Mouse (Mus musculus): Measurements from ENCODE around the gene Ccnd1. TPM values are rescaled to one million over a fixed set of nuclear protein-coding genes. Genes with fewer than 3 reads are reported as not detected.

Ccnd1 gene
- polyA plus RNA-seq, 1 experiment from 2014 or later: 62.3 TPM

GRCm38 (mm10) chr7:144937899-144938517 lies 1.7 kb downstream of the Ccnd1 start:
- Histone ChIP-seq H3K9me3 (no peaks in the 10 kb centered on the region), H3K27ac (no peak overlapping the region)

GRCm38 (mm10) chr7:144937490-144937889 lies 2.2 kb downstream of the Ccnd1 start:
- H3K9me3 ChIP-seq: no peaks in the 10 kb centered on the region
- H3K4me2 ChIP-seq: peak overlapping the region; percentile 98
- H3K36me3 ChIP-seq: no peaks in the 10 kb centered on the region
- peak overlapping the region; percentile 24; the same call in 1 of the 2 replicates for H3K9ac ChIP-seq
- H3K27ac ChIP-seq: no peak overlapping the region
- no peak; the same call in 1 of the 2 replicates for ATAC-seq (ENCODE audit: insufficient read depth, low FRiP score, low read depth)
- H3K4me3 ChIP-seq (replicated peaks): peak overlapping the region; percentile 50
- WGBS: 2% methylated on average over 20 of the region's 20 CpGs
- H3K4me1 ChIP-seq: peaks cover 22% of the 10 kb centered on the region
- H3K27me3 ChIP-seq (replicated peaks): peaks cover 8% of the 10 kb centered on the region; the same call in 1 of the 2 replicates

More at GRCm38 (mm10) chr7:144937899-144938517, 1.7 kb downstream of the Ccnd1 start:
- WGBS: 1% methylated on average over 39 of the region's 39 CpGs
- H3K27me3 ChIP-seq (replicated peaks): peaks cover 13% of the 10 kb centered on the region; the same call in 1 of the 2 replicates
- H3K4me3 ChIP-seq (replicated peaks): peak overlapping the region; percentile 50
- no peaks in the 10 kb centered on the region for H3K36me3 ChIP-seq
- peak overlapping the region; percentile 98 for H3K4me2 ChIP-seq
- peaks cover 27% of the 10 kb centered on the region for H3K4me1 ChIP-seq
- ATAC-seq (ENCODE audit: insufficient read depth, low FRiP score, low read depth): no peak
- peak overlapping the region; percentile 24; the same call in 1 of the 2 replicates for H3K9ac ChIP-seq

GRCm38 (mm10) chr7:144936311-144936880 lies 3.3 kb downstream of the Ccnd1 start:
- Histone ChIP-seq H3K27ac (no peak overlapping the region), H3K4me1 (peaks cover 17% of the 10 kb centered on the region), H3K9me3 (no peaks in the 10 kb centered on the region), H3K4me2 (no peak overlapping the region), H3K9ac (no peak overlapping the region), H3K36me3 (no peaks in the 10 kb centered on the region), H3K4me3 (replicated peaks) (no peak overlapping the region), H3K27me3 (replicated peaks) (peaks cover 7% of the 10 kb centered on the region; the same call in 1 of the 2 replicates)
- 84% methylated on average over 4 of the region's 4 CpGs for WGBS
- ATAC-seq (ENCODE audit: insufficient read depth, low FRiP score, low read depth): no peak

GRCm38 (mm10) chr7:144935563-144935962 lies 4.2 kb downstream of the Ccnd1 start:
- no peak overlapping the region for H3K4me3 ChIP-seq (replicated peaks)
- no peak overlapping the region for H3K27ac ChIP-seq
- no peaks in the 10 kb centered on the region for H3K9me3 ChIP-seq
- no peaks in the 10 kb centered on the region for H3K36me3 ChIP-seq
- 53% methylated on average over 5 of the region's 5 CpGs for WGBS
- no peak overlapping the region for H3K4me2 ChIP-seq
- H3K27me3 ChIP-seq (replicated peaks): peaks cover 7% of the 10 kb centered on the region; the same call in 1 of the 2 replicates
- no peak for ATAC-seq (ENCODE audit: insufficient read depth, low FRiP score, low read depth)
- H3K9ac ChIP-seq: no peak overlapping the region
- peaks cover 12% of the 10 kb centered on the region for H3K4me1 ChIP-seq

- H3K9ac ChIP-seq: no peak overlapping the region
- WGBS: 67% methylated on average over 5 of the region's 5 CpGs
- no peak overlapping the region for H3K4me3 ChIP-seq (replicated peaks)
- peaks cover 6% of the 10 kb centered on the region; the same call in 1 of the 2 replicates for H3K4me1 ChIP-seq
- H3K27me3 ChIP-seq (replicated peaks): peaks cover 7% of the 10 kb centered on the region; the same call in 1 of the 2 replicates
- no peak overlapping the region for H3K4me2 ChIP-seq
- no peak for ATAC-seq (ENCODE audit: insufficient read depth, low FRiP score, low read depth)
- no peak overlapping the region for H3K27ac ChIP-seq
- H3K36me3 ChIP-seq: no peaks in the 10 kb centered on the region
- H3K9me3 ChIP-seq: no peaks in the 10 kb centered on the region
Measured at GRCm38 (mm10) chr7:144934901-144935300, 4.8 kb downstream of the Ccnd1 start.

- Histone ChIP-seq H3K4me2 (no peak overlapping the region), H3K27me3 (replicated peaks) (0 out of 2 replicates have a peak, but pooled peaks cover 2% of the 10 kb centered on the region), H3K4me3 (replicated peaks) (no peak overlapping the region), H3K27ac (no peak overlapping the region), H3K9me3 (no peaks in the 10 kb centered on the region), H3K4me1 (peaks cover 5% of the 10 kb centered on the region; the same call in 1 of the 2 replicates), H3K9ac (no peak overlapping the region), H3K36me3 (no peaks in the 10 kb centered on the region)
- 91% methylated on average over 8 of the region's 8 CpGs for WGBS
- ATAC-seq (ENCODE audit: insufficient read depth, low FRiP score, low read depth): no peak
Measured at GRCm38 (mm10) chr7:144933796-144934195, 5.9 kb downstream of the Ccnd1 start.

- H3K36me3 ChIP-seq: no peaks in the 10 kb centered on the region
- H3K27ac ChIP-seq: no peak overlapping the region
- ATAC-seq (ENCODE audit: insufficient read depth, low FRiP score, low read depth): no peak
Measured at GRCm38 (mm10) chr7:144933336-144933735, 6.4 kb downstream of the Ccnd1 start.

GRCm38 (mm10) chr7:144932389-144932937 lies 7.3 kb downstream of the Ccnd1 start:
- no peak overlapping the region for H3K4me2 ChIP-seq
- WGBS: 72% methylated on average over 18 of the region's 18 CpGs
- H3K9ac ChIP-seq: no peak overlapping the region
- H3K36me3 ChIP-seq: no peaks in the 10 kb centered on the region
- ATAC-seq (ENCODE audit: insufficient read depth, low FRiP score, low read depth): no peak
- no peaks in the 10 kb centered on the region for H3K9me3 ChIP-seq
- H3K27ac ChIP-seq: no peak overlapping the region
- no peak overlapping the region for H3K4me3 ChIP-seq (replicated peaks)
- H3K27me3 ChIP-seq (replicated peaks): no peaks in the 10 kb centered on the region
- H3K4me1 ChIP-seq: no peaks in the 10 kb centered on the region

More at GRCm38 (mm10) chr7:144933336-144933735, 6.4 kb downstream of the Ccnd1 start:
- Histone ChIP-seq H3K4me3 (replicated peaks) (no peak overlapping the region), H3K27me3 (replicated peaks) (no peaks in the 10 kb centered on the region), H3K9me3 (no peaks in the 10 kb centered on the region), H3K9ac (no peak overlapping the region), H3K4me1 (peaks cover 5% of the 10 kb centered on the region; the same call in 1 of the 2 replicates), H3K4me2 (no peak overlapping the region)
- WGBS: 76% methylated on average over 3 of the region's 3 CpGs

- ATAC-seq (ENCODE audit: insufficient read depth, low FRiP score, low read depth): no peak
- 19% methylated on average over 3 of the region's 3 CpGs for WGBS
- Histone ChIP-seq H3K9ac (no peak overlapping the region), H3K27ac (no peak overlapping the region), H3K27me3 (replicated peaks) (no peaks in the 10 kb centered on the region), H3K4me1 (no peaks in the 10 kb centered on the region), H3K4me2 (no peak overlapping the region), H3K4me3 (replicated peaks) (no peak overlapping the region), H3K9me3 (no peaks in the 10 kb centered on the region), H3K36me3 (no peaks in the 10 kb centered on the region)
Measured at GRCm38 (mm10) chr7:144931778-144932177, 7.9 kb downstream of the Ccnd1 start.

- Histone ChIP-seq H3K9me3 (no peaks in the 10 kb centered on the region), H3K9ac (no peak overlapping the region), H3K27ac (no peak overlapping the region), H3K36me3 (no peaks in the 10 kb centered on the region), H3K27me3 (replicated peaks) (no peaks in the 10 kb centered on the region), H3K4me1 (no peaks in the 10 kb centered on the region), H3K4me2 (no peak overlapping the region), H3K4me3 (replicated peaks) (no peak overlapping the region)
- WGBS: 64% methylated on average over 5 of the region's 5 CpGs
- no peak for ATAC-seq (ENCODE audit: insufficient read depth, low FRiP score, low read depth)
Measured at GRCm38 (mm10) chr7:144929931-144930330, 9.8 kb downstream of the Ccnd1 start.

- H3K27me3 ChIP-seq (replicated peaks): no peaks in the 10 kb centered on the region
- 67% methylated on average over 8 of the region's 8 CpGs for WGBS
Measured at GRCm38 (mm10) chr7:144929506-144929905, 10.2 kb downstream of the Ccnd1 start.

GRCm38 (mm10) chr7:144928889-144929210 lies 10.9 kb downstream of the Ccnd1 start:
- 78% methylated on average over 6 of the region's 6 CpGs for WGBS
- Histone ChIP-seq H3K27ac (no peak overlapping the region), H3K4me1 (no peaks in the 10 kb centered on the region), H3K36me3 (no peaks in the 10 kb centered on the region), H3K27me3 (replicated peaks) (no peaks in the 10 kb centered on the region), H3K9me3 (no peaks in the 10 kb centered on the region), H3K4me2 (no peak overlapping the region), H3K4me3 (replicated peaks) (no peak overlapping the region), H3K9ac (no peak overlapping the region)
- no peak for ATAC-seq (ENCODE audit: insufficient read depth, low FRiP score, low read depth)

More at GRCm38 (mm10) chr7:144929506-144929905, 10.2 kb downstream of the Ccnd1 start:
- no peaks in the 10 kb centered on the region for H3K36me3 ChIP-seq
- ATAC-seq (ENCODE audit: insufficient read depth, low FRiP score, low read depth): no peak
- H3K9ac ChIP-seq: no peak overlapping the region
- no peak overlapping the region for H3K27ac ChIP-seq
- no peaks in the 10 kb centered on the region for H3K9me3 ChIP-seq
- no peak overlapping the region for H3K4me3 ChIP-seq (replicated peaks)
- H3K4me1 ChIP-seq: no peaks in the 10 kb centered on the region
- no peak overlapping the region for H3K4me2 ChIP-seq

All from stomach, embryonic 15.5 days (tissue).